Comparison of ENCODE assay signal across 25 mouse cellular contexts in the genomic region with DNA sequence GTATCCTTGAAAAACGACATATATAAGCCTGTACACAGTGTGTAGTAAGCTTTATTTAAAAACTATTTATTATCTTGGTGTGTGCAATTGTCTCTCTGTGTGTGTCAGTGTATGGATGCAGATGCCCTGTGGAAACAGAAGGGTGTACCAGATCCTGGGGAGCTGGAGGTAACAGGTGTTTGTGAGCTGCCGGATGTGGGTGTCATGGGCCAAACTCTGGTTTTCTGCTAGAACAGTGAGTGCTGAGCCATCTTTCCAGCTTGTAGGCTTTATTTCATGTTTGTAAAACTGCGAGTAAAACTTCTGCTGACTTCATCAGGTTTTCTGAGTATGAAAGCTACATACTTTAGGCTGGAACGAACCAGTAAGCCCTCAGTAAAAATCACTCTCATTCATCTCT.
DNase-seq lines count a peak whose midpoint lies in the region; ATAC-seq and TF ChIP-seq lines count a peak whose summit lies in the region.
"Had no signal": no experiment of that assay in that cellular context is flagged by ENCODE, and none has a peak within 500 bp of the region (broad histone marks: within the 10 kb centered on the region; RNA-seq: fewer than 3 reads in every experiment).

No protein-coding gene starts in this region.

- no peak overlapping the region for H3K4me3 ChIP-seq in forebrain, postnatal 0 days (ENCODE audit: low read depth, low read length)
- no peak overlapping the region for H3K4me3 ChIP-seq in kidney, embryonic 15.5 days (replicated peaks)
- no peak overlapping the region for H3K4me3 ChIP-seq in kidney, adult 2 months (ENCODE audit: insufficient read depth, low read depth, low read length)
- H3K4me3 ChIP-seq: embryonic facial prominence, embryonic 12.5 days; embryonic facial prominence, embryonic 15.5 days; heart, embryonic 12.5 days; heart, embryonic 15.5 days; hindbrain, embryonic 10.5 days; hindbrain, embryonic 13.5 days had no signal

- no peak overlapping the region for H3K27ac ChIP-seq in forebrain, postnatal 0 days (ENCODE audit: low read depth, low read length)
- H3K27ac ChIP-seq in kidney, embryonic 15.5 days, result no peak overlapping the region
- no peak overlapping the region for H3K27ac ChIP-seq in kidney, adult 2 months (ENCODE audit: insufficient read depth, low read depth, low read length)
- H3K27ac ChIP-seq: embryonic facial prominence, embryonic 12.5 days; embryonic facial prominence, embryonic 15.5 days; heart, embryonic 15.5 days; hindbrain, embryonic 10.5 days; hindbrain, embryonic 13.5 days had no signal

- H3K4me2 ChIP-seq in forebrain, postnatal 0 days (ENCODE audit: low read depth), result no peak overlapping the region
- H3K4me2 ChIP-seq in kidney, embryonic 15.5 days, result no peak overlapping the region
- H3K4me2 ChIP-seq: embryonic facial prominence, embryonic 12.5 days; embryonic facial prominence, embryonic 15.5 days; heart, embryonic 12.5 days; heart, embryonic 15.5 days; hindbrain, embryonic 13.5 days had no signal

- H3K27me3 ChIP-seq in forebrain, postnatal 0 days (ENCODE audit: insufficient read depth, low read length), result no peaks in the 10 kb centered on the region
- no peaks in the 10 kb centered on the region for H3K27me3 ChIP-seq in kidney, embryonic 15.5 days
- no peaks in the 10 kb centered on the region for H3K27me3 ChIP-seq in kidney, adult 2 months (replicated peaks; ENCODE audit: control insufficient read depth, insufficient read depth, low read length)
- H3K27me3 ChIP-seq: embryonic facial prominence, embryonic 12.5 days; embryonic facial prominence, embryonic 15.5 days; hindbrain, embryonic 13.5 days had no signal

- no peaks in the 10 kb centered on the region for H3K9me3 ChIP-seq in forebrain, postnatal 0 days (ENCODE audit: low read length)
- H3K9me3 ChIP-seq in kidney, embryonic 15.5 days (replicated peaks), result no peaks in the 10 kb centered on the region
- H3K9me3 ChIP-seq: embryonic facial prominence, embryonic 12.5 days; embryonic facial prominence, embryonic 15.5 days; heart, embryonic 12.5 days; heart, embryonic 15.5 days; hindbrain, embryonic 10.5 days; hindbrain, embryonic 13.5 days had no signal

- no peaks in the 10 kb centered on the region for H3K4me1 ChIP-seq in forebrain, postnatal 0 days (ENCODE audit: insufficient read depth)
- H3K4me1 ChIP-seq in kidney, embryonic 15.5 days, result peaks cover 47% of the 10 kb centered on the region
- no peaks in the 10 kb centered on the region for H3K4me1 ChIP-seq in kidney, adult 2 months (ENCODE audit: control insufficient read depth, insufficient read depth, low read length)
- H3K4me1 ChIP-seq: embryonic facial prominence, embryonic 12.5 days had no signal

- WGBS in forebrain, postnatal 0 days, result 68% methylated on average over 4 of the region's 4 CpGs
- WGBS in kidney, embryonic 15.5 days, result 71% methylated on average over 4 of the region's 4 CpGs
- 75% methylated on average over 4 of the region's 4 CpGs for WGBS in kidney, adult 2 months

- no peak for TF ChIP-seq POLR2A in kidney, adult 2 months (IDR thresholded peaks at IDR 0.05; ENCODE audit: low read depth, low read length)

- H3K36me3 ChIP-seq in forebrain, postnatal 0 days (ENCODE audit: insufficient read depth), result no peaks in the 10 kb centered on the region
- H3K36me3 ChIP-seq in kidney, embryonic 15.5 days, result no peaks in the 10 kb centered on the region
- no peaks in the 10 kb centered on the region for H3K36me3 ChIP-seq in kidney, adult 2 months (ENCODE audit: control insufficient read depth, insufficient read depth, low read length)
- H3K36me3 ChIP-seq: embryonic facial prominence, embryonic 12.5 days; embryonic facial prominence, embryonic 15.5 days; heart, embryonic 12.5 days; heart, embryonic 15.5 days; hindbrain, embryonic 10.5 days; hindbrain, embryonic 13.5 days had no signal

- peak; percentile 21 to 57 for DNase-seq in thymus, adult 18-20 months
- peak; percentile 41 to 55 for DNase-seq in thymus, postnatal 10 days (ENCODE audit: low spot score in 2 of 2)
- peak; percentile 37 to 65 for DNase-seq in thymus, postnatal 36 days
- no peak for DNase-seq in forebrain, postnatal 0 days
- DNase-seq in kidney, adult 2 months, result no peak
- DNase-seq in left cerebral cortex, adult 18-20 months (ENCODE audit: low spot score in 2 of 2), result no peak
- DNase-seq: adrenal gland, adult 8-10 months; adrenal gland, postnatal 25 days; cerebellum, adult 18-20 months; cerebellum, adult 9-10 months; gastrocnemius, postnatal 25 days; heart, adult 18-20 months; heart, postnatal 10 days; heart, postnatal 36 days had no signal

- peak; percentile 28 for ATAC-seq in inflammation-experienced regulatory T-cells, adult 6 months
- no peak for ATAC-seq in forebrain, postnatal 0 days
- ATAC-seq in kidney, embryonic 15.5 days (replicated peaks; ENCODE audit: low FRiP score), result no peak
- ATAC-seq: activated CD4-positive, CD25-positive, alpha-beta regulatory T cell, adult 4 months; CD4-positive, CD25-positive, alpha-beta regulatory T cell, adult 4 months; forebrain, embryonic 14.5 days had no signal

- TF ChIP-seq CTCF in forebrain, postnatal 0 days (IDR thresholded peaks at IDR 0.05; ENCODE audit: low read depth), result no peak
- no peak for TF ChIP-seq CTCF in kidney, adult 2 months (conservative IDR thresholded peaks at IDR 0.05; ENCODE audit: insufficient read depth, insufficient read length, low read depth, low read length)

- no peak overlapping the region for H3K9ac ChIP-seq in forebrain, postnatal 0 days
- H3K9ac ChIP-seq in kidney, embryonic 15.5 days, result no peak overlapping the region
- H3K9ac ChIP-seq: embryonic facial prominence, embryonic 12.5 days; embryonic facial prominence, embryonic 15.5 days; heart, embryonic 12.5 days; heart, embryonic 15.5 days; hindbrain, embryonic 13.5 days had no signal

Comparison
In these comparisons a context has a peak if more than half of its experiments do, and no peak if none do; other contexts are left out.
1. DNase-seq: peak in thymus, adult 18-20 months (2 of 2), thymus, postnatal 10 days (2 of 2) and thymus, postnatal 36 days (2 of 2); none in forebrain, postnatal 0 days (single experiment), kidney, adult 2 months (single experiment) and left cerebral cortex, adult 18-20 months (0 of 2).